Mouse (Mus musculus) E14TG2a.4 (cell line): ENCODE measurements around the gene Gm37240.

ENCODE experiments used
- H3K27me3 ChIP-seq: 2 replicates; pipeline ENCODE4 v1.6.1; 2014; ENCODE audit warnings: low read length, control low read depth; ENCODE audit not compliant: insufficient read depth
- H3K36me3 ChIP-seq: 2 replicates; pipeline ENCODE4 v1.6.1; 2014; ENCODE audit warnings: low read length, control low read depth; ENCODE audit not compliant: insufficient read depth
- H3K4me1 ChIP-seq: replicated peaks from 2 replicates; pipeline ENCODE4 v1.6.1; 2014; ENCODE audit warnings: low read depth, low read length, control low read depth
- H3K4me3 ChIP-seq: replicated peaks from 2 replicates; pipeline ENCODE4 v1.5.1; 2014; ENCODE audit warnings: mild to moderate bottlenecking, low read length
- H3K9me3 ChIP-seq: 2 replicates; pipeline ENCODE4 v1.6.1; 2014; ENCODE audit warnings: low read length, control low read depth
- CTCF ChIP-seq: conservative IDR thresholded peaks from 2 replicates; pipeline ENCODE4 v1.5.1; 2014; ENCODE audit warnings: low read length
- NANOG ChIP-seq: IDR thresholded peaks from 2 replicates; pipeline ENCODE4 v1.6.1; 2014; ENCODE audit warnings: borderline replicate concordance, low read length, mixed read lengths
- POU5F1 ChIP-seq: IDR thresholded peaks from 2 replicates; pipeline ENCODE4 v1.6.1; 2014; ENCODE audit warnings: low read length, borderline replicate concordance

The Gm37240 gene

DNA sequence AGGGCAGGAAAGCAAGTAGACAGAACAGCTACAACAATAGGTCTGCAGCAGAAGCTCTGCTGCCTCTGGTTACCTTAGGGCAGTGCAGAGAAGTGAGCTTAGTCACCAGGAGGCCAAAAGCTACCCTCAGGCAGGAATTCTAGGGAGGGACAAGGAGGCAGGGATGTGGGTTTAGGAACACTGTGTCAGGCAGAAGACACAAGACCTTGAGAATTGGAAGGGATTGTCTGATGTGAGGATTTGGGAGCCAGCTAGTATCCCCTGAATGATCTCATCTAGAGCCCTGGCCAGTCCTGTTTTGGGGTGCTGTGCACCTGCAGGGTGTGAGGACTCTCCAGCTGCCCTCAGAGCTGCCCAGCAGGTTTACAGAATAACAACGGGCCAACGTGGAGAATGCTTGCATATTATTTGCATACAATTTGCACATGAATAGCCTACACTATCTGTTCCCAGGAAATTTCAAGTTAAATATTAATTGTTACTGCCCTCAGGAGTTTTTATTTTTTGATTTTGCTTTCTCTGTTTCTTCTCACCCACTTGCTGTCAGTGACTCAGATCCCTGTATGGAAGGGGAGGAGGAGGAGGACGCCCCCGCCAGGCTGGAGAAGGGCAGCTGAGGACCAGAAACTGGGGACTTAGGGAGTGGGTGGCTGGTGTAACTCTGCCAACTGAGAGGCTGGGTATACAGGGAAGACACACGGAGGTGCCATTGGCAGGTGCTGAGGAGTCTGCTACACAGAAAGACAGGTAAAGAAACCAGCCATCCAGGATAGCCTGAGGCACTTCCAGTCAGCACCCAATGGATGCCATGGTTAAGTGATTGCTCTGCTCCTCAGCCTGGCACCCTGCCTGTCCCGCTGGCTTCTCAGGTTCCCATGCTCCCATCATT is 862.3 kb downstream of the Gm37240 start:
- H3K27me3 ChIP-seq: 0 out of 2 replicates have a peak, but pooled peaks cover 7% of the 10 kb centered on the region
- no peak for TF ChIP-seq CTCF
- no peak for TF ChIP-seq POU5F1
- TF ChIP-seq NANOG: no peak
- no peaks in the 10 kb centered on the region for H3K9me3 ChIP-seq
- H3K36me3 ChIP-seq: no peaks in the 10 kb centered on the region
- no peak overlapping the region for H3K4me3 ChIP-seq
- peaks cover 21% of the 10 kb centered on the region for H3K4me1 ChIP-seq

GRCm38 (mm10) chr3:85024237-85024636 is 863.1 kb downstream of the Gm37240 start:
- Histone ChIP-seq H3K27me3 (0 out of 2 replicates have a peak, but pooled peaks cover 7% of the 10 kb centered on the region), H3K9me3 (no peaks in the 10 kb centered on the region), H3K4me1 (peaks cover 21% of the 10 kb centered on the region), H3K36me3 (no peaks in the 10 kb centered on the region), H3K4me3 (no peak overlapping the region)
- TF ChIP-seq CTCF (no peak), NANOG (no peak), POU5F1 (no peak)

- Histone ChIP-seq H3K4me1 (peaks cover 21% of the 10 kb centered on the region), H3K36me3 (no peaks in the 10 kb centered on the region), H3K27me3 (0 out of 2 replicates have a peak, but pooled peaks cover 7% of the 10 kb centered on the region), H3K4me3 (no peak overlapping the region), H3K9me3 (peaks cover 8% of the 10 kb centered on the region)
- TF ChIP-seq POU5F1 (no peak), NANOG (no peak), CTCF (no peak)
Observed at GRCm38 (mm10) chr3:85022800-85023199, 864.5 kb downstream of the Gm37240 start.

DNA sequence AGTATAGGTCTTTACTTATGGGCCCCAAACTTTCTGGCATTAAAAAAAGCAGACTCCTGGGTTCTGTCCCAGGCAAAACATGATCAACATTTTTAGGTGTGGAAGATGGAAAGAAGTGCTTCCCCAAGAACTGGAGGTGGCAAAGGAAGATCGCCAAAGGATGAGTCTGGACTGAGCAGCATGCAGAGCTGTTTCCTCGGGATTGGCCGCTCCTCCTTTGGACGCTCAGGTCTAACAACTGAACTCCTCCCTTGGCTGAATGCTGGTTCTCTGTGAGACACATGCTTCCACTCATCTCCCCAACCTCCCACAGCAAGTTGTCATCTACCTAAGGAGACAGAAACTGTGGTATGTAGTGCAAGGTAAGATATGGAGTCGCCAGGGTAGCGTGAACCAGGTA is 865.5 kb downstream of the Gm37240 start:
- Histone ChIP-seq H3K27me3 (0 out of 2 replicates have a peak, but pooled peaks cover 7% of the 10 kb centered on the region), H3K4me3 (no peak overlapping the region), H3K36me3 (no peaks in the 10 kb centered on the region), H3K9me3 (peaks cover 12% of the 10 kb centered on the region), H3K4me1 (peaks cover 21% of the 10 kb centered on the region)
- TF ChIP-seq CTCF (no peak), POU5F1 (no peak), NANOG (no peak)

- Histone ChIP-seq H3K4me1 (peaks cover 20% of the 10 kb centered on the region), H3K36me3 (no peaks in the 10 kb centered on the region), H3K27me3 (0 out of 2 replicates have a peak, but pooled peaks cover 7% of the 10 kb centered on the region), H3K4me3 (no peak overlapping the region), H3K9me3 (peaks cover 16% of the 10 kb centered on the region)
- no peak for TF ChIP-seq NANOG
- no peak for TF ChIP-seq CTCF
- TF ChIP-seq POU5F1: no peak
Observed at GRCm38 (mm10) chr3:85020137-85020536, 867.2 kb downstream of the Gm37240 start.

DNA sequence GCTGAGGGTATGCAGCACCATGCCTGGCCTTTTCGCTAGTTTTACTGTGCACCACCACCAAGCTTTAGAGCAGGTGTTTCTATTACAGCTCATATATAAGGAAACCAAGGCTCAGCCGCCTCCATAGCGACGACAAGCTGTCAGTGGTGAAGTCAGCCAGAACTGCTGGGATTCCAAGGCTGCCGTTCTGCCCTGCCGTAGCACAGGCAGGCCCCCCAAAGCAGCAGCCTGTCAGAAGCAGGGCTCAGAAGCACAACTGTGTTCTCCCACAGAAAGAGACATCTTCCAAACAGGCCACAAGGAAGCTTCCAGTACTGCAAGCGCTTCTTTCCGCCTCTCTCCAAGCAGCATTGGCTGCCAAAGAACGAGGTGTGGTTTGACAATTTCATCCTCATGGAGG is 871.7 kb downstream of the Gm37240 start:
- H3K4me1 ChIP-seq: peaks cover 8% of the 10 kb centered on the region
- peaks cover 16% of the 10 kb centered on the region for H3K9me3 ChIP-seq
- H3K36me3 ChIP-seq: no peaks in the 10 kb centered on the region
- no peaks in the 10 kb centered on the region for H3K27me3 ChIP-seq
- TF ChIP-seq CTCF (no peak), POU5F1 (no peak), NANOG (no peak)
- 0 out of 2 replicates have a peak overlapping the region, but pooled peaks have one; percentile 17 for H3K4me3 ChIP-seq

DNA sequence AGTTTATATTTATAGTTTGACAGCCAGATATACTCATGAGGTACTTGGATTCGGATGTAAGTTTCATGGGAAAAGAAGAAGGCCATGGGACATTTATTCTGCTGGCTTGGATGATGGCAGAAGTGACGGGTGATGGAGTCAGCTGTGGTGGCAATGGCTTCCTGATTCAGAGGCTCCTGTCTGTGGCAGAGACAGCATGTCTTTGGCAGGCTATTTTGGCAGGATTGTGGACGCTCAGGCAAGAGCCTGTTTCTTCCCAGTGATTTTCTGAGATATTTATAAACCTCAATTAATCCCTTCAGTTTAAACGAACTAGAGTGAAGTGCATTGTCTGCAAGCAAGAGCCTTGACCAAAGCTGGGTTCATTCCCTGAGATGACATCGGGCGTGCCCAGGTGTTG is 874.4 kb downstream of the Gm37240 start:
- Histone ChIP-seq H3K27me3 (no peaks in the 10 kb centered on the region), H3K9me3 (peaks cover 9% of the 10 kb centered on the region), H3K36me3 (no peaks in the 10 kb centered on the region), H3K4me3 (no peak overlapping the region), H3K4me1 (peaks cover 19% of the 10 kb centered on the region)
- TF ChIP-seq POU5F1 (no peak), CTCF (no peak), NANOG (no peak)

GRCm38 (mm10) chr3:85005257-85005656 is 882.1 kb downstream of the Gm37240 start:
- TF ChIP-seq CTCF (no peak), NANOG (no peak), POU5F1 (no peak)
- Histone ChIP-seq H3K9me3 (no peaks in the 10 kb centered on the region), H3K36me3 (no peaks in the 10 kb centered on the region), H3K4me1 (peaks cover 17% of the 10 kb centered on the region), H3K27me3 (no peaks in the 10 kb centered on the region), H3K4me3 (no peak overlapping the region)
